Mouse (Mus musculus) megakaryocyte, embryonic 14.5 days (primary cell): ENCODE measurements around the gene Zbtb21.

Experiments used
- FLI1 ChIP-seq: IDR thresholded peaks from 2 replicates; pipeline ENCODE4 v1.6.1; 2012; ENCODE audit warnings: low read length, inconsistent platforms, mixed read lengths
- GATA1 ChIP-seq: IDR thresholded peaks from 3 replicates; pipeline ENCODE4 v1.6.1; 2012; ENCODE audit warnings: mixed read lengths, low read length, inconsistent platforms, borderline replicate concordance

- TF ChIP-seq GATA1, result no peak
- no peak for TF ChIP-seq FLI1
Measured at GRCm38 (mm10) chr16:97925760-97926159, 36.7 kb downstream of the Zbtb21 start.
